Mouse (Mus musculus): Measurements from ENCODE around the gene Lmf1. TPM values are rescaled to one million over a fixed set of nuclear protein-coding genes. Genes with fewer than 3 reads are reported as not detected.
A peak's percentile ranks its signal among the peaks of the same experiment; 100 is the strongest.

Gene Lmf1
- polyA plus RNA-seq, 2 experiments: 20.3 to 26.9 TPM

- no peak overlapping the region for H3K27ac ChIP-seq (replicated peaks; ENCODE audit: low read depth, low read length)
- H3K36me3 ChIP-seq (ENCODE audit: control insufficient read depth, insufficient read depth, low read length): no peaks in the 10 kb centered on the region; the same call in 1 of the 2 replicates
- DNase-seq (ENCODE audit: low spot score) (no peak), ATAC-seq (ENCODE audit: low FRiP score, low read depth) (no peak)
- peaks cover 13% of the 10 kb centered on the region for H3K27me3 ChIP-seq (ENCODE audit: control insufficient read depth, insufficient read depth, low read length)
- H3K4me3 ChIP-seq (replicated peaks; ENCODE audit: low read length): no peak overlapping the region
- TF ChIP-seq POLR2A (IDR thresholded peaks at IDR 0.05; ENCODE audit: borderline replicate concordance, extremely low read depth, insufficient read depth, insufficient read length): no peak
- peaks cover 29% of the 10 kb centered on the region for H3K4me1 ChIP-seq (ENCODE audit: control insufficient read depth, insufficient read depth, low read length)
- 31% methylated on average over 6 of the region's 6 CpGs for WGBS
- no peak overlapping the region; the same call in 1 of the 2 replicates for H3K4me2 ChIP-seq (replicated peaks; ENCODE audit: low read depth, low read length, severe bottlenecking)
- no peaks in the 10 kb centered on the region for H3K9me3 ChIP-seq (ENCODE audit: control insufficient read depth, low read length)
- H3K9ac ChIP-seq (ENCODE audit: low read depth, low read length, severe bottlenecking): no peak overlapping the region
Measured at GRCm38 (mm10) chr17:25565244-25565643, 13.6 kb upstream of the Lmf1 start.

GRCm38 (mm10) chr17:25565860-25566600, 12.9 kb upstream of the Lmf1 start:
- Histone ChIP-seq H3K27me3 (ENCODE audit: control insufficient read depth, insufficient read depth, low read length) (peaks cover 15% of the 10 kb centered on the region), H3K9me3 (ENCODE audit: control insufficient read depth, low read length) (no peaks in the 10 kb centered on the region), H3K27ac (replicated peaks; ENCODE audit: low read depth, low read length) (no peak overlapping the region), H3K4me2 (replicated peaks; ENCODE audit: low read depth, low read length, severe bottlenecking) (0 out of 2 replicates have a peak overlapping the region, but pooled peaks have one; percentile 13), H3K9ac (ENCODE audit: low read depth, low read length, severe bottlenecking) (no peak overlapping the region; the same call in 1 of the 2 replicates), H3K36me3 (ENCODE audit: control insufficient read depth, insufficient read depth, low read length) (no peaks in the 10 kb centered on the region; the same call in 1 of the 2 replicates), H3K4me1 (ENCODE audit: control insufficient read depth, insufficient read depth, low read length) (peaks cover 30% of the 10 kb centered on the region), H3K4me3 (replicated peaks; ENCODE audit: low read length) (no peak overlapping the region)
- TF ChIP-seq POLR2A (IDR thresholded peaks at IDR 0.05; ENCODE audit: borderline replicate concordance, extremely low read depth, insufficient read depth, insufficient read length): no peak
- WGBS: 74% methylated on average over 17 of the region's 17 CpGs
- DNase-seq (ENCODE audit: low spot score) (no peak), ATAC-seq (ENCODE audit: low FRiP score, low read depth) (no peak)

- no peak for TF ChIP-seq POLR2A (IDR thresholded peaks at IDR 0.05; ENCODE audit: borderline replicate concordance, extremely low read depth, insufficient read depth, insufficient read length)
- ATAC-seq (ENCODE audit: low FRiP score, low read depth): no peak
- Histone ChIP-seq H3K4me3 (replicated peaks; ENCODE audit: low read length) (no peak overlapping the region), H3K4me1 (ENCODE audit: control insufficient read depth, insufficient read depth, low read length) (peaks cover 30% of the 10 kb centered on the region), H3K36me3 (ENCODE audit: control insufficient read depth, insufficient read depth, low read length) (no peaks in the 10 kb centered on the region; the same call in 1 of the 2 replicates), H3K27ac (replicated peaks; ENCODE audit: low read depth, low read length) (no peak overlapping the region), H3K9ac (ENCODE audit: low read depth, low read length, severe bottlenecking) (no peak overlapping the region), H3K4me2 (replicated peaks; ENCODE audit: low read depth, low read length, severe bottlenecking) (peak overlapping the region; percentile 99; the same call in 1 of the 2 replicates), H3K27me3 (ENCODE audit: control insufficient read depth, insufficient read depth, low read length) (peaks cover 21% of the 10 kb centered on the region), H3K9me3 (ENCODE audit: control insufficient read depth, low read length) (no peaks in the 10 kb centered on the region)
- 81% methylated on average over 11 of the region's 13 CpGs for WGBS
- no peak for DNase-seq (ENCODE audit: low spot score)
Measured at GRCm38 (mm10) chr17:25567261-25567660, 11.6 kb upstream of the Lmf1 start.

- Histone ChIP-seq H3K27me3 (ENCODE audit: control insufficient read depth, insufficient read depth, low read length) (peaks cover 21% of the 10 kb centered on the region), H3K27ac (replicated peaks; ENCODE audit: low read depth, low read length) (0 out of 2 replicates have a peak overlapping the region, but pooled peaks have one; percentile 26), H3K4me3 (replicated peaks; ENCODE audit: low read length) (peak overlapping the region; percentile 56; the same call in 1 of the 2 replicates), H3K4me2 (replicated peaks; ENCODE audit: low read depth, low read length, severe bottlenecking) (peak overlapping the region; percentile 99), H3K4me1 (ENCODE audit: control insufficient read depth, insufficient read depth, low read length) (peaks cover 30% of the 10 kb centered on the region), H3K9me3 (ENCODE audit: control insufficient read depth, low read length) (no peaks in the 10 kb centered on the region), H3K36me3 (ENCODE audit: control insufficient read depth, insufficient read depth, low read length) (no peaks in the 10 kb centered on the region; the same call in 1 of the 2 replicates), H3K9ac (ENCODE audit: low read depth, low read length, severe bottlenecking) (no peak overlapping the region)
- no peak for TF ChIP-seq POLR2A (IDR thresholded peaks at IDR 0.05; ENCODE audit: borderline replicate concordance, extremely low read depth, insufficient read depth, insufficient read length)
- DNase-seq (ENCODE audit: low spot score) (peak; percentile 76), ATAC-seq (ENCODE audit: low FRiP score, low read depth) (peak; percentile 13; the same call in 1 of the 2 replicates)
- WGBS: 24% methylated on average over 14 of the region's 14 CpGs
Measured at GRCm38 (mm10) chr17:25567745-25568144, 11.1 kb upstream of the Lmf1 start.

- Histone ChIP-seq H3K9me3 (ENCODE audit: control insufficient read depth, low read length) (no peaks in the 10 kb centered on the region), H3K4me3 (replicated peaks; ENCODE audit: low read length) (peak overlapping the region; percentile 56), H3K27ac (replicated peaks; ENCODE audit: low read depth, low read length) (0 out of 2 replicates have a peak overlapping the region, but pooled peaks have one; percentile 48), H3K4me2 (replicated peaks; ENCODE audit: low read depth, low read length, severe bottlenecking) (peak overlapping the region; percentile 99), H3K9ac (ENCODE audit: low read depth, low read length, severe bottlenecking) (no peak overlapping the region), H3K27me3 (ENCODE audit: control insufficient read depth, insufficient read depth, low read length) (peaks cover 21% of the 10 kb centered on the region), H3K36me3 (ENCODE audit: control insufficient read depth, insufficient read depth, low read length) (no peaks in the 10 kb centered on the region; the same call in 1 of the 2 replicates), H3K4me1 (ENCODE audit: control insufficient read depth, insufficient read depth, low read length) (peaks cover 30% of the 10 kb centered on the region)
- no peak for DNase-seq (ENCODE audit: low spot score)
- TF ChIP-seq POLR2A (IDR thresholded peaks at IDR 0.05; ENCODE audit: borderline replicate concordance, extremely low read depth, insufficient read depth, insufficient read length): no peak
- 0 out of 2 replicates have a peak, but pooled peaks have one; percentile 2 for ATAC-seq (ENCODE audit: low FRiP score, low read depth)
- 36% methylated on average over 10 of the region's 10 CpGs for WGBS
Measured at GRCm38 (mm10) chr17:25568206-25568605, 10.7 kb upstream of the Lmf1 start.

Data from limb, embryonic 14.5 days (tissue).